Mouse (Mus musculus) heart, embryonic 14.5 days (tissue): ENCODE results near the gene Sec11a. TPM values are rescaled to one million over a fixed set of nuclear protein-coding genes. Genes with fewer than 3 reads are reported as not detected.

Experiments used
- ATAC-seq: fragments of 200-750 bp; cut with Nextera tagmentation; 2 replicates; pipeline ENCODE4 v1.8.0; 2017; ENCODE audit warnings: low read depth, moderate TSS enrichment; ENCODE audit not compliant: insufficient number of reproducible peaks, insufficient read depth, low FRiP score
- H3K27ac ChIP-seq, 2 experiments: fragments of 200-500 bp in 1 of 2; fragments of 300-500 bp in 1 of 2; sonication (generic) in 1 of 2; replicated peaks in 1 of 2; 2 replicates each; pipeline ENCODE4 v1.5.1; 2012 to 2014; ENCODE audit warnings: low read depth in 2 of 2, low read length in 2 of 2, control low read depth in 1 of 2, mild to moderate bottlenecking in 1 of 2, mixed read lengths in 1 of 2; ENCODE audit not compliant: control insufficient read depth in 1 of 2, insufficient read depth in 1 of 2
- H3K27me3 ChIP-seq: fragments of 300-500 bp; sonication (generic); 2 replicates; pipeline ENCODE4 v1.6.1; 2014; ENCODE audit warnings: mild to moderate bottlenecking, low read length, control low read depth; ENCODE audit not compliant: control insufficient read depth, insufficient read depth
- H3K36me3 ChIP-seq: fragments of 300-500 bp; sonication (generic); 2 replicates; pipeline ENCODE4 v1.6.1; 2014; ENCODE audit warnings: mild to moderate bottlenecking, control low read depth, low read length, mixed read lengths; ENCODE audit not compliant: control insufficient read depth, insufficient read depth
- H3K4me1 ChIP-seq, 2 experiments: fragments of 200-500 bp in 1 of 2; fragments of 300-500 bp in 1 of 2; sonication (generic) in 1 of 2; 2 replicates each; pipeline ENCODE4 v1.6.1; 2012 to 2014; ENCODE audit warnings: low read length in 2 of 2, control low read depth in 1 of 2, mixed read lengths in 1 of 2; ENCODE audit not compliant: control insufficient read depth in 2 of 2, insufficient read depth in 2 of 2
- H3K4me2 ChIP-seq: fragments of 300-500 bp; sonication (generic); 2 replicates; pipeline ENCODE4 v1.6.1; 2014; ENCODE audit warnings: mild to moderate bottlenecking, low read length
- H3K4me3 ChIP-seq, 2 experiments: fragments of 200-500 bp in 1 of 2; fragments of 300-500 bp in 1 of 2; sonication (generic) in 1 of 2; 2 replicates each; pipeline ENCODE4 v1.5.1; 2012 to 2014; ENCODE audit warnings: low read length in 2 of 2, mild to moderate bottlenecking in 2 of 2, control low read depth in 1 of 2, low read depth in 1 of 2, moderate library complexity in 1 of 2; ENCODE audit not compliant: control insufficient read depth in 1 of 2, insufficient read depth in 1 of 2
- H3K9ac ChIP-seq: fragments of 300-500 bp; sonication (generic); 2 replicates; pipeline ENCODE4 v1.6.1; 2014; ENCODE audit warnings: mild to moderate bottlenecking, low read length
- H3K9me3 ChIP-seq: fragments of 300-500 bp; sonication (generic); 2 replicates; pipeline ENCODE4 v1.6.1; 2016; ENCODE audit warnings: low read length, control low read depth; ENCODE audit not compliant: control insufficient read depth
- WGBS: fragments of 180-500 bp; shearing (Covaris S2); extraction: QIAGEN DNeasy Blood & Tissue Kit; methylation state at CpG from one replicate; pipeline ENCODE4 v1.1.7; 2014; 5-methylcytosine and 5-hydroxymethylcytosine counted together
- polyA plus RNA-seq: library from polyadenylated mRNA; unstranded; fragments of >200 nt; fragmentation: Nextera tagmentation; extraction: Ambion mirVana; gene quantifications from 2 replicates; pipeline ENCODE4 v1.2.1, GENCODE M21; 2014

Sec11a gene
- polyA plus RNA-seq, 1 experiment from 2014 or later: 138 TPM

- no peaks in the 10 kb centered on the region for H3K9me3 ChIP-seq
- no peak overlapping the region for H3K27ac ChIP-seq
- no peaks in the 10 kb centered on the region for H3K36me3 ChIP-seq
- H3K4me3 ChIP-seq: no peak overlapping the region
- no peaks in the 10 kb centered on the region for H3K27me3 ChIP-seq
- no peak overlapping the region for H3K9ac ChIP-seq
- H3K4me2 ChIP-seq: no peak overlapping the region
- no peak for ATAC-seq
- WGBS: 15% methylated on average over 6 of the region's 6 CpGs
- H3K4me1 ChIP-seq: peaks cover 2 to 10% of the 10 kb centered on the region in 2 experiments; a peak in 2 of 4 replicates
Observed at GRCm38 (mm10) chr7:80857181-80857580, 90.4 kb downstream of the Sec11a start.

- no peak overlapping the region for H3K9ac ChIP-seq
- no peaks in the 10 kb centered on the region for H3K27me3 ChIP-seq
- no peak overlapping the region for H3K27ac ChIP-seq
- no peak overlapping the region for H3K4me2 ChIP-seq
- H3K36me3 ChIP-seq: no peaks in the 10 kb centered on the region
- H3K4me1 ChIP-seq: 0 out of 4 replicates have a peak, but pooled peaks cover 0 to 2% of the 10 kb centered on the region in 2 experiments
- ATAC-seq: no peak
- H3K9me3 ChIP-seq: no peaks in the 10 kb centered on the region
- no peak overlapping the region for H3K4me3 ChIP-seq
Observed at GRCm38 (mm10) chr7:80855316-80855715, 92.3 kb downstream of the Sec11a start.

Other genes starting within 250 kb of the Sec11a start
- gene Iqgap1, start 121.8 kb downstream of the Sec11a start, polyA plus RNA-seq: 39.4 and 40.0 TPM in 2 replicates
- gene Zscan2, start 86.9 kb downstream of the Sec11a start, polyA plus RNA-seq: 1.6 and 1.8 TPM in 2 replicates
- gene Wdr73, start 46.5 kb downstream of the Sec11a start, polyA plus RNA-seq: 16.0 and 16.1 TPM in 2 replicates
- 4.6 and 5.3 TPM in 2 replicates for gene Nmb, start 42.7 kb downstream of the Sec11a start, polyA plus RNA-seq
- gene Zfp592, start 45.9 kb upstream of the Sec11a start, polyA plus RNA-seq: 10.2 and 10.4 TPM in 2 replicates
- gene Alpk3, start 109.8 kb upstream of the Sec11a start, polyA plus RNA-seq: 22.8 and 25.3 TPM in 2 replicates
- gene Slc28a1, start 167.0 kb upstream of the Sec11a start, polyA plus RNA-seq: 0.07 and 0.11 TPM in 2 replicates